Mouse (Mus musculus) spleen, adult 2 months (tissue): Measurements from ENCODE around the gene Gpr62.

Experiments
- CTCF ChIP-seq: fragments of 200-500 bp; IDR thresholded peaks from 2 replicates; pipeline ENCODE4 v1.5.1; 2011; ENCODE audit warnings: mild to moderate bottlenecking, inconsistent platforms; ENCODE audit not compliant: insufficient read depth, insufficient read length, insufficient replicate concordance; ENCODE audit errors: extremely low read depth
- POLR2A ChIP-seq: fragments of 200-500 bp; IDR thresholded peaks from 2 replicates; pipeline ENCODE4 v1.6.1; 2011; ENCODE audit warnings: low read depth, low read length, inconsistent platforms

GRCm38 (mm10) chr9:106421033-106421864 is 44.5 kb downstream of the Gpr62 start:
- TF ChIP-seq CTCF (no peak), POLR2A (no peak)
